ENCODE assay signal across 18 mouse cellular contexts in genomic region chr8:122945775-122946174, GRCm38 (mm10).
DNase-seq lines count a peak whose midpoint lies in the region; ATAC-seq and TF ChIP-seq lines count a peak whose summit lies in the region.
"Had no signal": no experiment of that assay in that cellular context is flagged by ENCODE, and none has a peak within 500 bp of the region (broad histone marks: within the 10 kb centered on the region; RNA-seq: fewer than 3 reads in every experiment).

No protein-coding gene starts in this region.

- peaks cover 22% of the 10 kb centered on the region for H3K4me1 ChIP-seq in liver, adult 2 months (ENCODE audit: control insufficient read depth, insufficient read depth, low read length)
- peaks cover 45% of the 10 kb centered on the region for H3K4me1 ChIP-seq in liver, embryonic 12.5 days
- peaks cover 2% of the 10 kb centered on the region; the same call in 1 of the 2 replicates for H3K4me1 ChIP-seq in intestine, postnatal 0 days (replicated peaks; ENCODE audit: control insufficient read depth, insufficient read depth, low read length)

- ATAC-seq in liver, embryonic 12.5 days, result no peak
- ATAC-seq in intestine, postnatal 0 days, result peak; percentile 61; the same call in 1 of the 2 replicates
- peak; percentile 51 for ATAC-seq in megakaryocyte, adult 5-6 weeks (ENCODE audit: poor library complexity, severe bottlenecking)
- ATAC-seq: forebrain, embryonic 13.5 days; forebrain, embryonic 15.5 days had no signal

- 49% methylated on average over 2 of the region's 2 CpGs for WGBS in liver, adult 2 months
- WGBS in liver, embryonic 12.5 days (ENCODE audit: insufficient replicate concordance), result 74% methylated on average over 2 of the region's 2 CpGs
- 58% methylated on average over 2 of the region's 2 CpGs for WGBS in intestine, postnatal 0 days

- no peak overlapping the region for H3K4me2 ChIP-seq in liver, embryonic 12.5 days
- H3K4me2 ChIP-seq in intestine, postnatal 0 days (replicated peaks; ENCODE audit: low read depth), result no peak overlapping the region
- H3K4me2 ChIP-seq: embryonic facial prominence, embryonic 12.5 days; forebrain, embryonic 13.5 days; forebrain, embryonic 15.5 days had no signal

- no peak for TF ChIP-seq CTCF in liver, adult 2 months (IDR thresholded peaks at IDR 0.05; ENCODE audit: low read depth, low read length)
- no peak for TF ChIP-seq CTCF in intestine, postnatal 0 days (IDR thresholded peaks at IDR 0.05; ENCODE audit: low read depth)

- 0 out of 2 replicates have a peak overlapping the region, but pooled peaks have one; percentile 32 for H3K27ac ChIP-seq in liver, adult 2 months (replicated peaks; ENCODE audit: insufficient read depth, low read depth, low read length)
- no peak overlapping the region for H3K27ac ChIP-seq in liver, embryonic 12.5 days
- 0 out of 2 replicates have a peak overlapping the region, but pooled peaks have one; percentile 15 for H3K27ac ChIP-seq in intestine, postnatal 0 days (ENCODE audit: low read depth, low read length)
- H3K27ac ChIP-seq: embryonic facial prominence, embryonic 10.5 days; embryonic facial prominence, embryonic 12.5 days; forebrain, embryonic 13.5 days; forebrain, embryonic 15.5 days had no signal

- DNase-seq in liver, adult 2 months (ENCODE audit: extremely low read depth, low read depth, low spot score), result peak; percentile 70
- DNase-seq in cerebellum, postnatal 14 days, result no peak
- no peak for DNase-seq in testis, postnatal 10 days (ENCODE audit: low spot score)
- DNase-seq: adrenal gland, adult 2 months; adrenal gland, postnatal 10 days; adrenal gland, postnatal 25 days; cerebellum, adult 11 months; cerebellum, adult 18-20 months; cerebellum, adult 8-10 months; cerebellum, adult 9-11 months; cerebellum, postnatal 25 days had no signal

- no peaks in the 10 kb centered on the region for H3K9me3 ChIP-seq in liver, embryonic 12.5 days (replicated peaks)
- H3K9me3 ChIP-seq in intestine, postnatal 0 days (ENCODE audit: control insufficient read depth), result no peaks in the 10 kb centered on the region
- H3K9me3 ChIP-seq: embryonic facial prominence, embryonic 10.5 days; embryonic facial prominence, embryonic 12.5 days; forebrain, embryonic 13.5 days; forebrain, embryonic 15.5 days had no signal

- no peak for TF ChIP-seq POLR2A in liver, adult 2 months (IDR thresholded peaks at IDR 0.05; ENCODE audit: extremely low read depth, insufficient read depth, low read length)

- H3K9ac ChIP-seq in liver, adult 2 months (ENCODE audit: low read depth, low read length), result no peak overlapping the region
- no peak overlapping the region for H3K9ac ChIP-seq in liver, embryonic 12.5 days
- H3K9ac ChIP-seq in intestine, postnatal 0 days (ENCODE audit: low read depth, low read length), result no peak overlapping the region
- H3K9ac ChIP-seq: embryonic facial prominence, embryonic 12.5 days; forebrain, embryonic 13.5 days; forebrain, embryonic 15.5 days had no signal

- H3K79me2 ChIP-seq in liver, adult 2 months (ENCODE audit: control insufficient read depth, insufficient read depth, low read length), result peaks cover 52% of the 10 kb centered on the region

- H3K27me3 ChIP-seq in liver, adult 2 months (ENCODE audit: control insufficient read depth, insufficient read depth, low read length), result no peaks in the 10 kb centered on the region
- no peaks in the 10 kb centered on the region for H3K27me3 ChIP-seq in liver, embryonic 12.5 days (replicated peaks)
- H3K27me3 ChIP-seq in intestine, postnatal 0 days (replicated peaks; ENCODE audit: control insufficient read depth, insufficient read depth, low read length), result no peaks in the 10 kb centered on the region
- H3K27me3 ChIP-seq: embryonic facial prominence, embryonic 12.5 days; forebrain, embryonic 13.5 days; forebrain, embryonic 15.5 days had no signal

- no peak overlapping the region for H3K4me3 ChIP-seq in liver, adult 2 months (ENCODE audit: insufficient read depth, low read depth, low read length)
- H3K4me3 ChIP-seq in liver, embryonic 12.5 days, result no peak overlapping the region
- H3K4me3 ChIP-seq in intestine, postnatal 0 days (ENCODE audit: low read depth, low read length), result no peak overlapping the region
- H3K4me3 ChIP-seq: embryonic facial prominence, embryonic 10.5 days; embryonic facial prominence, embryonic 12.5 days; forebrain, embryonic 13.5 days; forebrain, embryonic 15.5 days had no signal

- no peaks in the 10 kb centered on the region for H3K36me3 ChIP-seq in liver, adult 2 months (ENCODE audit: control insufficient read depth, insufficient read depth, low read length)
- H3K36me3 ChIP-seq in liver, embryonic 12.5 days, result 0 out of 2 replicates have a peak, but pooled peaks cover 4% of the 10 kb centered on the region
- no peaks in the 10 kb centered on the region; the same call in 1 of the 2 replicates for H3K36me3 ChIP-seq in intestine, postnatal 0 days (ENCODE audit: control insufficient read depth, insufficient read depth)
- H3K36me3 ChIP-seq: embryonic facial prominence, embryonic 10.5 days; embryonic facial prominence, embryonic 12.5 days; forebrain, embryonic 15.5 days had no signal
